Mouse (Mus musculus): ENCODE results near the gene Slc25a11.
A peak's percentile ranks its signal among the peaks of the same experiment; 100 is the strongest.

GRCm38 (mm10) chr11:70646691-70647650 is at the start of gene Slc25a11, which contains the start of gene Rnf167:
- peak; percentile 21 for TF ChIP-seq CTCF (IDR thresholded peaks at IDR 0.05; ENCODE audit: control insufficient read depth, insufficient read depth, insufficient read length)
- TF ChIP-seq CEBPB (IDR thresholded peaks at IDR 0.05; ENCODE audit: low read depth): no peak
